9 mouse cellular contexts compared by ENCODE assay signal in genomic region chr11:106709227-106709985, GRCm38 (mm10). TPM values are rescaled to one million over a fixed set of nuclear protein-coding genes. Genes with fewer than 3 reads are reported as not detected.
DNase-seq lines count a peak whose midpoint lies in the region; ATAC-seq and TF ChIP-seq lines count a peak whose summit lies in the region.
"Had no signal": no experiment of that assay in that cellular context is flagged by ENCODE, and none has a peak within 500 bp of the region (broad histone marks: within the 10 kb centered on the region; RNA-seq: fewer than 3 reads in every experiment).

No protein-coding gene starts in this region.

- no peaks in the 10 kb centered on the region for H3K36me3 ChIP-seq in liver, embryonic 12.5 days
- H3K36me3 ChIP-seq in liver, embryonic 11.5 days (ENCODE audit: control insufficient read depth, insufficient read depth, low read length): no peaks in the 10 kb centered on the region
- no peaks in the 10 kb centered on the region for H3K36me3 ChIP-seq in heart, embryonic 15.5 days
- no peaks in the 10 kb centered on the region for H3K36me3 ChIP-seq in limb, embryonic 11.5 days (ENCODE audit: control insufficient read depth, insufficient read depth, low read length)

- no peaks in the 10 kb centered on the region for H3K27me3 ChIP-seq in liver, embryonic 12.5 days (replicated peaks)
- H3K27me3 ChIP-seq in liver, embryonic 11.5 days (replicated peaks; ENCODE audit: control insufficient read depth, insufficient read depth, low read length): no peaks in the 10 kb centered on the region
- H3K27me3 ChIP-seq in heart, embryonic 15.5 days: no peaks in the 10 kb centered on the region
- H3K27me3 ChIP-seq in limb, embryonic 11.5 days (ENCODE audit: control insufficient read depth, insufficient read depth, low read length): no peaks in the 10 kb centered on the region
- no peaks in the 10 kb centered on the region for H3K27me3 ChIP-seq in cerebellum, adult 2 months (ENCODE audit: control insufficient read depth, insufficient read depth, low read length)

- no peak for ATAC-seq in liver, embryonic 12.5 days
- ATAC-seq in liver, embryonic 11.5 days (replicated peaks; ENCODE audit: low FRiP score): no peak
- ATAC-seq in heart, embryonic 15.5 days (replicated peaks; ENCODE audit: insufficient number of reproducible peaks, insufficient read depth, low FRiP score, low read depth): 0 out of 2 replicates have a peak, but pooled peaks have one; percentile 13
- no peak for ATAC-seq in limb, embryonic 11.5 days (ENCODE audit: insufficient number of reproducible peaks, low FRiP score, low TSS enrichment, low read depth)

- TF ChIP-seq POLR2A in cerebellum, adult 2 months (IDR thresholded peaks at IDR 0.05; ENCODE audit: borderline replicate concordance, insufficient read depth, low read length): no peak

- 47% methylated on average over 15 of the region's 15 CpGs for WGBS in liver, embryonic 12.5 days (ENCODE audit: insufficient replicate concordance)
- WGBS in liver, embryonic 11.5 days: 57% methylated on average over 15 of the region's 15 CpGs
- WGBS in heart, embryonic 15.5 days: 44% methylated on average over 15 of the region's 15 CpGs
- 25% methylated on average over 15 of the region's 15 CpGs for WGBS in limb, embryonic 11.5 days
- WGBS in cerebellum, adult 2 months: 24% methylated on average over 15 of the region's 15 CpGs

- no peak for DNase-seq in liver, embryonic 11.5 days (ENCODE audit: low spot score)
- DNase-seq in R1 (ENCODE audit: low read depth, low spot score): peak; percentile 57
- DNase-seq in limb, embryonic 11.5 days (ENCODE audit: low spot score): peak; percentile 30
- DNase-seq in gastrocnemius, postnatal 4 days (ENCODE audit: low spot score in 2 of 2): no peak
- DNase-seq in spleen, adult 18-20 months: no peak
- no peak for DNase-seq in cerebellum, adult 2 months
- DNase-seq: gastrocnemius, postnatal 36 days had no signal

- TF ChIP-seq CTCF in cerebellum, adult 2 months (IDR thresholded peaks at IDR 0.05; ENCODE audit: borderline replicate concordance, insufficient read depth, low read depth, low read length): no peak

- H3K9me3 ChIP-seq in liver, embryonic 12.5 days (replicated peaks): no peaks in the 10 kb centered on the region
- no peaks in the 10 kb centered on the region for H3K9me3 ChIP-seq in liver, embryonic 11.5 days (ENCODE audit: control insufficient read depth, low read length)
- H3K9me3 ChIP-seq in heart, embryonic 15.5 days (replicated peaks): no peaks in the 10 kb centered on the region
- H3K9me3 ChIP-seq in limb, embryonic 11.5 days (ENCODE audit: control insufficient read depth, low read length): no peaks in the 10 kb centered on the region

- no peak overlapping the region for H3K27ac ChIP-seq in liver, embryonic 12.5 days
- no peak overlapping the region for H3K27ac ChIP-seq in liver, embryonic 11.5 days (ENCODE audit: low read depth, low read length)
- H3K27ac ChIP-seq in heart, embryonic 15.5 days: no peak overlapping the region; the same call in 1 of the 2 replicates
- H3K27ac ChIP-seq in limb, embryonic 11.5 days (replicated peaks; ENCODE audit: low read depth, low read length): no peak overlapping the region
- no peak overlapping the region for H3K27ac ChIP-seq in cerebellum, adult 2 months (ENCODE audit: insufficient read depth, low read length)

- H3K4me1 ChIP-seq in liver, embryonic 12.5 days: peaks cover 38% of the 10 kb centered on the region
- H3K4me1 ChIP-seq in liver, embryonic 11.5 days (replicated peaks; ENCODE audit: control insufficient read depth, insufficient read depth, low read length): peaks cover 21% of the 10 kb centered on the region
- peaks cover 19% of the 10 kb centered on the region for H3K4me1 ChIP-seq in heart, embryonic 15.5 days (replicated peaks)
- peaks cover 5% of the 10 kb centered on the region; the same call in 1 of the 2 replicates for H3K4me1 ChIP-seq in limb, embryonic 11.5 days (ENCODE audit: control insufficient read depth, insufficient read depth, low read length)
- H3K4me1 ChIP-seq in cerebellum, adult 2 months (ENCODE audit: control insufficient read depth, insufficient read depth, low read length): no peaks in the 10 kb centered on the region; the same call in 1 of the 2 replicates

- 0 out of 2 replicates have a peak overlapping the region, but pooled peaks have one; percentile 12 for H3K4me2 ChIP-seq in liver, embryonic 12.5 days
- no peak overlapping the region; the same call in 1 of the 2 replicates for H3K4me2 ChIP-seq in liver, embryonic 11.5 days
- peak overlapping the region; percentile 32 for H3K4me2 ChIP-seq in heart, embryonic 15.5 days
- H3K4me2 ChIP-seq in limb, embryonic 11.5 days (ENCODE audit: low read depth, severe bottlenecking): peak overlapping the region; percentile 18

- H3K9ac ChIP-seq in liver, embryonic 12.5 days: no peak overlapping the region
- no peak overlapping the region for H3K9ac ChIP-seq in liver, embryonic 11.5 days (ENCODE audit: low read depth, low read length)
- no peak overlapping the region for H3K9ac ChIP-seq in heart, embryonic 15.5 days
- H3K9ac ChIP-seq in limb, embryonic 11.5 days (ENCODE audit: low read length): no peak overlapping the region; the same call in 1 of the 2 replicates

- no peak overlapping the region for H3K4me3 ChIP-seq in liver, embryonic 12.5 days
- H3K4me3 ChIP-seq in liver, embryonic 11.5 days (ENCODE audit: low read depth, low read length): no peak overlapping the region
- H3K4me3 ChIP-seq in heart, embryonic 15.5 days: 0 out of 2 replicates have a peak overlapping the region, but pooled peaks have one; percentile 3
- H3K4me3 ChIP-seq in limb, embryonic 11.5 days (ENCODE audit: low read depth, low read length): no peak overlapping the region
- H3K4me3 ChIP-seq in cerebellum, adult 2 months (replicated peaks; ENCODE audit: insufficient read depth, low read depth, low read length): no peak overlapping the region

RNA-seq across cellular contexts. Expression of gene Pecam1, which starts 41.0 kb away (rescaled TPM):
- polyA plus RNA-seq in liver, embryonic 12.5 days (2016; fragmentation: Nextera tagmentation; extraction: Ambion mirVana): 10.7 and 12.3 TPM in 2 replicates
- polyA plus RNA-seq in liver, embryonic 11.5 days (2014; fragmentation: Nextera tagmentation; extraction: Ambion mirVana): 17.8 and 18.0 TPM in 2 replicates
- 69.2 and 78.7 TPM in 2 replicates for polyA plus RNA-seq in heart, embryonic 15.5 days (2015; fragmentation: Nextera tagmentation; extraction: Ambion mirVana)
- polyA plus RNA-seq in limb, embryonic 11.5 days (2014; fragmentation: Nextera tagmentation; extraction: Ambion mirVana): 24.8 and 26.0 TPM in 2 replicates
- 100 to 1,000 TPM; 123 to 126 TPM for total RNA-seq in gastrocnemius, postnatal 4 days (2021)
- polyA plus RNA-seq in cerebellum, adult 2 months (2012; rRNA removed): 15.8 and 16.2 TPM in 2 replicates

RNA-seq across cellular contexts. Expression of gene Milr1, which starts 41.6 kb away (rescaled TPM):
- polyA plus RNA-seq in liver, embryonic 12.5 days (2016; fragmentation: Nextera tagmentation; extraction: Ambion mirVana): 2.2 and 2.7 TPM in 2 replicates
- polyA plus RNA-seq in liver, embryonic 11.5 days (2014; fragmentation: Nextera tagmentation; extraction: Ambion mirVana): 2.3 and 2.4 TPM in 2 replicates
- polyA plus RNA-seq in heart, embryonic 15.5 days (2015; fragmentation: Nextera tagmentation; extraction: Ambion mirVana): 0.88 and 2.6 TPM in 2 replicates
- 0.89 and 1.4 TPM in 2 replicates for polyA plus RNA-seq in limb, embryonic 11.5 days (2014; fragmentation: Nextera tagmentation; extraction: Ambion mirVana)
- 1 to 10 TPM; 1.1 to 1.8 TPM for total RNA-seq in gastrocnemius, postnatal 4 days (2021)
- polyA plus RNA-seq in cerebellum, adult 2 months (2012; rRNA removed): 0.10 and 0.30 TPM in 2 replicates

Comparison
In these comparisons a context has a peak if more than half of its experiments do, and no peak if none do; other contexts are left out.
1. DNase-seq: peak in R1 (single experiment) and limb, embryonic 11.5 days (single experiment); none in liver, embryonic 11.5 days (single experiment), gastrocnemius, postnatal 4 days (0 of 2), spleen, adult 18-20 months (0 of 2) and cerebellum, adult 2 months (0 of 2).